Mouse (Mus musculus) small intestine, adult 2 months (tissue): Measurements from ENCODE around the gene Amdhd1.

Experiments
- CTCF ChIP-seq: fragments of 200-500 bp; IDR thresholded peaks from 2 replicates; pipeline ENCODE4 v1.5.1; 2012; ENCODE audit warnings: low read depth, mild to moderate bottlenecking, control low read depth, inconsistent platforms, low read length, moderate library complexity, mixed read lengths; ENCODE audit not compliant: insufficient replicate concordance, insufficient read length; ENCODE audit errors: extremely low read depth
- POLR2A ChIP-seq: fragments of 200-500 bp; IDR thresholded peaks from 2 replicates; pipeline ENCODE4 v1.6.1; 2012; ENCODE audit warnings: low read depth, mild to moderate bottlenecking, control low read depth, inconsistent platforms, low read length, moderate library complexity

- TF ChIP-seq CTCF, result no peak
- TF ChIP-seq POLR2A, result no peak
Measured at GRCm38 (mm10) chr10:93525329-93525728, 14.5 kb downstream of the Amdhd1 start.
